Mouse (Mus musculus) layer of hippocampus, postnatal 14 days (tissue): ENCODE measurements around the gene Trim65. TPM values are rescaled to one million over a fixed set of nuclear protein-coding genes. Genes with fewer than 3 reads are reported as not detected.

Experiments
- DNase-seq, 2 experiments: peaks; one replicate each; pipeline ENCODE4 v3.0.0; 2021 to 2022; ENCODE audit warnings: low spot score in 2 of 2, mixed read lengths in 1 of 2
- total RNA-seq, 2 experiments: library from RNA; stranded (reverse); gene quantifications; 2 replicates each; pipeline ENCODE4 v1.2.3; 2021

Gene Trim65
- total RNA-seq, 2 experiments from 2014 or later: 6.0 to 6.6 TPM

GRCm38 (mm10) chr11:116110131-116110530 lies 20.8 kb downstream of the Trim65 start:
- no peak for DNase-seq

- no peak for DNase-seq
Observed at GRCm38 (mm10) chr11:116109441-116110081, 21.4 kb downstream of the Trim65 start.

- DNase-seq: no peak
Observed at GRCm38 (mm10) chr11:116108464-116109137, 22.3 kb downstream of the Trim65 start.

- no peak for DNase-seq
Observed at GRCm38 (mm10) chr11:116107777-116108285, 23.1 kb downstream of the Trim65 start.

- DNase-seq: no peak
Observed at GRCm38 (mm10) chr11:116106963-116107776, 23.8 kb downstream of the Trim65 start.

- no peak for DNase-seq
Observed at GRCm38 (mm10) chr11:116106154-116106962, 24.6 kb downstream of the Trim65 start.

GRCm38 (mm10) chr11:116105065-116105464 lies 25.9 kb downstream of the Trim65 start:
- DNase-seq: no peak

- no peak for DNase-seq
Observed at GRCm38 (mm10) chr11:116104006-116104646, 26.8 kb downstream of the Trim65 start.

GRCm38 (mm10) chr11:116103572-116103971 lies 27.4 kb downstream of the Trim65 start:
- DNase-seq: no peak

GRCm38 (mm10) chr11:116102472-116102871 lies 28.5 kb downstream of the Trim65 start:
- DNase-seq: no peak

GRCm38 (mm10) chr11:116101931-116102381 lies 29.0 kb downstream of the Trim65 start:
- no peak for DNase-seq

- DNase-seq: no peak
Observed at GRCm38 (mm10) chr11:116100839-116101238, 30.1 kb downstream of the Trim65 start.

- DNase-seq: no peak
Observed at GRCm38 (mm10) chr11:116100385-116100784, 30.5 kb downstream of the Trim65 start.

- no peak for DNase-seq
Observed at GRCm38 (mm10) chr11:116099462-116099861, 31.5 kb downstream of the Trim65 start.

- DNase-seq: no peak
Observed at GRCm38 (mm10) chr11:116098711-116099460, 32.0 kb downstream of the Trim65 start.

GRCm38 (mm10) chr11:116096213-116097108 lies 34.5 kb downstream of the Trim65 start:
- DNase-seq: no peak

GRCm38 (mm10) chr11:116095573-116095972 lies 35.4 kb downstream of the Trim65 start:
- no peak for DNase-seq

- no peak for DNase-seq
Observed at GRCm38 (mm10) chr11:116093771-116094565, 37.0 kb downstream of the Trim65 start.
